Mouse (Mus musculus): ENCODE data around the gene Txndc17. TPM values are rescaled to one million over a fixed set of nuclear protein-coding genes. Genes with fewer than 3 reads are reported as not detected.
A peak's percentile ranks its signal among the peaks of the same experiment; 100 is the strongest.

Gene Txndc17
- polyA plus RNA-seq, 1 experiment from 2014 or later, result 197 TPM

DNA sequence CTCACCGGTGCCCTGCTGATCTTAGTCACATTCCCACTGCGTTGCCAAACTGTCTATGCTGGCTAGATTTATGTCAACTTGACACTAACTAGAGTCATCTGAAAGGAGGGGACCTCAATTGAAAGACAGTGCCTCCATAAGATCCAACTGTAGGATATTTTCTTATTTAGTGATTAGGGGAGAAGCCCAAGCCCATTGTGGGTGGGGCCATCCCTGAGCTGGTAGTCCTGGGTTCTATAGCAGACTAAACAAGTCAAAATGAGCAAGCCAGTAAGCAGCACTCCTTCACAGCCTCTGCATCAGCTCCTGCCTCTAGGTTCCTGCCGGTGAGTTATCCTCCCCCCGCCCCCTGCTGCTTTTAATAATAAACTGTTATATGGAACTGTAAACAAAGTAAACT lies 26.2 kb upstream of the Txndc17 start:
- Histone ChIP-seq H3K9me3 (ENCODE audit: control insufficient read depth, low read length) (no peaks in the 10 kb centered on the region), H3K36me3 (ENCODE audit: control insufficient read depth, insufficient read depth, low read length) (peaks cover 63% of the 10 kb centered on the region), H3K27me3 (replicated peaks; ENCODE audit: control insufficient read depth, insufficient read depth, low read length) (no peaks in the 10 kb centered on the region), H3K4me2 (ENCODE audit: low read depth, low read length) (no peak overlapping the region), H3K9ac (ENCODE audit: low read depth, low read length) (no peak overlapping the region), H3K4me1 (ENCODE audit: control insufficient read depth, insufficient read depth, low read length) (no peaks in the 10 kb centered on the region), H3K27ac (replicated peaks; ENCODE audit: low read depth, low read length) (no peak overlapping the region), H3K4me3 (ENCODE audit: low read depth, low read length) (no peak overlapping the region)
- ATAC-seq (ENCODE audit: low read depth) (no peak), DNase-seq (ENCODE audit: low spot score) (no peak)
- WGBS, result 91% methylated on average over 4 of the region's 4 CpGs

DNA sequence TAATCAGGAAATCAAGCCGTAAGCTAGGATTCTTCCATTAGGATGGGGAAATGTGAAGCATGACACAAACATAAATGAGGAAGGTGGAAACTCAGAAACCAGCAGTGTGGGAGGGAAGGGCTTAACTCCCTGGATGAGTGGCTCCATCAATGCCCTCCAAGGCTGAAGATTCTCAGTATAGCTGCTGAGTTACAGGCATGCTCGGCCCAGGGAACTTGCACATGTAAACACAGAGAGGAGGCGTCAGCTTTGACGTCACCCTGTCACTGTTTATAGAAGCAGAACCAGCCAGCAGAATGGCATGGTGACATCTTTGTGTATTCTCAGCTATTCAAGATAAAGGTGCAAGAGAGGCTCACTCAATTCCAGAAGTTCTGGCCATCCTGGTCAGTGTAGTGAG lies 23.1 kb upstream of the Txndc17 start:
- Histone ChIP-seq H3K36me3 (ENCODE audit: control insufficient read depth, insufficient read depth, low read length) (peaks cover 56% of the 10 kb centered on the region), H3K4me1 (ENCODE audit: control insufficient read depth, insufficient read depth, low read length) (no peaks in the 10 kb centered on the region), H3K27me3 (replicated peaks; ENCODE audit: control insufficient read depth, insufficient read depth, low read length) (no peaks in the 10 kb centered on the region), H3K9ac (ENCODE audit: low read depth, low read length) (no peak overlapping the region), H3K4me3 (ENCODE audit: low read depth, low read length) (no peak overlapping the region), H3K27ac (replicated peaks; ENCODE audit: low read depth, low read length) (no peak overlapping the region), H3K9me3 (ENCODE audit: control insufficient read depth, low read length) (no peaks in the 10 kb centered on the region), H3K4me2 (ENCODE audit: low read depth, low read length) (no peak overlapping the region)
- 74% methylated on average over 4 of the region's 4 CpGs for WGBS
- ATAC-seq (ENCODE audit: low read depth) (no peak), DNase-seq (ENCODE audit: low spot score) (no peak)

DNA sequence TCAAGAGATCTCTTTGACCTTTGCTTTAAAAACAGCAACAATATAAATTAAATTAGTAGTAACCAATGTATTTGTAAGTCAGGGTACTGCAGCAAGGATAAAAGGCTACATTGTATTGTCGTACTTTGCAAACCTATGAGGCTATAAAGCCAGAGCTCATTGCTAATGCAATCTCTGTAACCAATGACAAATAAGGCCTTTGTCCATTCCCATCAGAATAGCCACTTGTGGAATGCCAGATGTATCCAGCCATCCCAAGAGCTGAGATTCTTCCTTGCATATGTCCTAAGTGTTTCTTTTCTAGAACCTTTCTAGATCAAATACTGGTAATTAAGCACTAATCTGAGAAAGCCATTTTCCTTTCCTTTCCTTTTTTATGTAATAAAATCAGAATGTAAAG lies 16.5 kb upstream of the Txndc17 start:
- no peaks in the 10 kb centered on the region for H3K27me3 ChIP-seq (replicated peaks; ENCODE audit: control insufficient read depth, insufficient read depth, low read length)
- H3K36me3 ChIP-seq (ENCODE audit: control insufficient read depth, insufficient read depth, low read length), result peaks cover 59% of the 10 kb centered on the region
- ATAC-seq (ENCODE audit: low read depth) (no peak), DNase-seq (ENCODE audit: low spot score) (no peak)
- no peak overlapping the region for H3K9ac ChIP-seq (ENCODE audit: low read depth, low read length)
- H3K4me3 ChIP-seq (ENCODE audit: low read depth, low read length), result no peak overlapping the region
- no peak overlapping the region for H3K4me2 ChIP-seq (ENCODE audit: low read depth, low read length)
- no peaks in the 10 kb centered on the region for H3K4me1 ChIP-seq (ENCODE audit: control insufficient read depth, insufficient read depth, low read length)
- 94% methylated on average over 1 of the region's 1 CpGs for WGBS
- H3K27ac ChIP-seq (replicated peaks; ENCODE audit: low read depth, low read length), result no peak overlapping the region
- no peaks in the 10 kb centered on the region for H3K9me3 ChIP-seq (ENCODE audit: control insufficient read depth, low read length)

DNA sequence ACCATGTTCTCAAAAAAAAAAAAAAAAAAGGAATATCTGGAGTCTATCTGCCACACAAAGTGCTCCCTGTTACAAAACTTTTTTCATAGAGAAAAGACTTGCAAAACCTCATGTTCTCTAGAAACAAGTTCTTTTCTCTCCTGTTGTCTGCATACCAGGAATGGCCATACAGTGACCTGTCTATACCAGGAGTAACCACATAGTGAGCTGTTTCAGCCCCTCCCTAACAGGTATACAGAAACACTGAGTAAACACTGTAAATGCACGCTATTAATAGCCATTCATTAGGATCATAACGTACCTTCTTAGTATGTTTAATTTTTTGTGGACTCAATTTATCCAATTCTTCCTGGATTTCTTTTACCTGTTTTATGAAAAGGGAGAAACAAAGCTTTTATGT lies 13.1 kb upstream of the Txndc17 start:
- H3K9me3 ChIP-seq (ENCODE audit: control insufficient read depth, low read length), result no peaks in the 10 kb centered on the region
- H3K4me3 ChIP-seq (ENCODE audit: low read depth, low read length), result no peak overlapping the region
- H3K27ac ChIP-seq (replicated peaks; ENCODE audit: low read depth, low read length), result no peak overlapping the region
- H3K4me1 ChIP-seq (ENCODE audit: control insufficient read depth, insufficient read depth, low read length), result no peaks in the 10 kb centered on the region
- ATAC-seq (ENCODE audit: low read depth), result no peak
- no peak overlapping the region for H3K4me2 ChIP-seq (ENCODE audit: low read depth, low read length)
- H3K36me3 ChIP-seq (ENCODE audit: control insufficient read depth, insufficient read depth, low read length), result peaks cover 61% of the 10 kb centered on the region
- WGBS, result 88% methylated on average over 2 of the region's 2 CpGs
- DNase-seq (ENCODE audit: low spot score), result no peak
- H3K27me3 ChIP-seq (replicated peaks; ENCODE audit: control insufficient read depth, insufficient read depth, low read length), result no peaks in the 10 kb centered on the region
- no peak overlapping the region for H3K9ac ChIP-seq (ENCODE audit: low read depth, low read length)

DNA sequence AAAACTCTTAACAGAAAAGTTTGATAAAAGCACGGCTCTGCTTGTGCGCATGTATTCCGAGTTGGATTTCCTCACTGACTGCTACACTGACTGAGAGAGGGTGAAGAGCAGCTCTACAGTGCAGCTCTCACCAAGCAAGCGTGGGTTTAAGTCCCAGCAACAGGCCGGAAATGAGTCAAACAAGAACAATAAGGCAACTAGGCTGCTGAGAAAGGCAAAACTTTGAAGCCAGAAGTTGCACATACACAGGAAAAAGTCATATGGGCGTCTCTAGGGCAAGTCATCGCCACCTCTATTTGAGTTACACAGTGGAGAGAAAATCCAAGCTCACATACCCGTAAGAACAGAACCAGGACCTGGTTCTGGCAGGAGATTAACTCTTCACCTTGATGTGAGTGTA lies 10.8 kb upstream of the Txndc17 start:
- no peaks in the 10 kb centered on the region for H3K4me1 ChIP-seq (ENCODE audit: control insufficient read depth, insufficient read depth, low read length)
- no peaks in the 10 kb centered on the region for H3K27me3 ChIP-seq (replicated peaks; ENCODE audit: control insufficient read depth, insufficient read depth, low read length)
- H3K27ac ChIP-seq (replicated peaks; ENCODE audit: low read depth, low read length), result no peak overlapping the region
- no peak overlapping the region for H3K9ac ChIP-seq (ENCODE audit: low read depth, low read length)
- ATAC-seq (ENCODE audit: low read depth), result no peak
- no peaks in the 10 kb centered on the region for H3K9me3 ChIP-seq (ENCODE audit: control insufficient read depth, low read length)
- no peak for DNase-seq (ENCODE audit: low spot score)
- H3K36me3 ChIP-seq (ENCODE audit: control insufficient read depth, insufficient read depth, low read length), result peaks cover 50% of the 10 kb centered on the region
- 90% methylated on average over 8 of the region's 8 CpGs for WGBS
- H3K4me2 ChIP-seq (ENCODE audit: low read depth, low read length), result no peak overlapping the region
- H3K4me3 ChIP-seq (ENCODE audit: low read depth, low read length), result no peak overlapping the region

DNA sequence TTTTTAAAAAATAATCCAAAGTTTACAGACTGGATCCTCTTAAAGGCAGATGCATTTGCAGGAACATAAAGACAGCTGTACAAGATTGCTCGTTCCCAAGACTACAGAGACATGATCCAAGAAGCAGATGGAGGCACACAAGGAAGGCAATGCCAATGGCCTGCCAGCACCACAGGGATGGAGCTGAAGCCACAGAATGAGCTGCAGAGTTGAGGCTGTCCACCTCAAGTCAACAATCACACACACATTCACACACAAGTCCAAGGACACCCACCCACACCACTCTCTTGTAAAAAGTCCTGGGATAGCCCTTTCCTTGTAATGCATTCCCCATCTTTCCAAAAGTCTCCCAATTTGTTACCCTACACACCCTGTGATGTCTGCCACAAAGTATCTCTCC lies 3.9 kb upstream of the Txndc17 start:
- no peak overlapping the region for H3K4me2 ChIP-seq (ENCODE audit: low read depth, low read length)
- WGBS, result 81% methylated on average over 1 of the region's 1 CpGs
- no peaks in the 10 kb centered on the region for H3K27me3 ChIP-seq (replicated peaks; ENCODE audit: control insufficient read depth, insufficient read depth, low read length)
- H3K9me3 ChIP-seq (ENCODE audit: control insufficient read depth, low read length), result no peaks in the 10 kb centered on the region
- no peak overlapping the region for H3K4me3 ChIP-seq (ENCODE audit: low read depth, low read length)
- peaks cover 22% of the 10 kb centered on the region for H3K36me3 ChIP-seq (ENCODE audit: control insufficient read depth, insufficient read depth, low read length)
- no peak overlapping the region for H3K27ac ChIP-seq (replicated peaks; ENCODE audit: low read depth, low read length)
- peaks cover 10% of the 10 kb centered on the region for H3K4me1 ChIP-seq (ENCODE audit: control insufficient read depth, insufficient read depth, low read length)
- DNase-seq (ENCODE audit: low spot score) (no peak), ATAC-seq (ENCODE audit: low read depth) (no peak)
- no peak overlapping the region for H3K9ac ChIP-seq (ENCODE audit: low read depth, low read length)

DNA sequence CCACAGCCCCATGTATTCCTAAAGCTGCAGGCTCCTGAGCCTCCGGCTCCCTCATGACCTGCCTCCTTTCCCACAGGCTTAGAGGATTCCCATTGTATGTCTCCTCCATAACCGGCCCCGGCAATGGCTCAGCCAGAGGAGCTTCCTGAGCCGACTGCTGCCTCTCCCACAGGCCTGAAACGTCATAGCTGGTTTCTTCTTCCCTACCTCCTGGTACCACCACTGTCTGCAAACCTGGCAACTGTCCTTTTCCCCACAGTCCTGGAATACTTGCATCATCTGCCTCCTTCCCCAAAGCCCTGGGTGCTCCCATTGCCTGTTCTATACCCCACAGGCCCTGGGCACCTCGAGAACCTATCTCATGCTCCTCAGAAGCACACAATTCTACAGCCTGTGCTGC lies 2.1 kb upstream of the Txndc17 start:
- ATAC-seq (ENCODE audit: low read depth) (no peak), DNase-seq (ENCODE audit: low spot score) (no peak)
- H3K9ac ChIP-seq (ENCODE audit: low read depth, low read length), result peak overlapping the region; percentile 82
- H3K9me3 ChIP-seq (ENCODE audit: control insufficient read depth, low read length), result no peaks in the 10 kb centered on the region
- WGBS, result 78% methylated on average over 6 of the region's 6 CpGs
- peaks cover 32% of the 10 kb centered on the region for H3K36me3 ChIP-seq (ENCODE audit: control insufficient read depth, insufficient read depth, low read length)
- no peaks in the 10 kb centered on the region for H3K27me3 ChIP-seq (replicated peaks; ENCODE audit: control insufficient read depth, insufficient read depth, low read length)
- H3K27ac ChIP-seq (replicated peaks; ENCODE audit: low read depth, low read length), result no peak overlapping the region
- peak overlapping the region; percentile 86 for H3K4me2 ChIP-seq (ENCODE audit: low read depth, low read length)
- peaks cover 10% of the 10 kb centered on the region for H3K4me1 ChIP-seq (ENCODE audit: control insufficient read depth, insufficient read depth, low read length)
- H3K4me3 ChIP-seq (ENCODE audit: low read depth, low read length), result no peak overlapping the region; the same call in 1 of the 2 replicates

DNA sequence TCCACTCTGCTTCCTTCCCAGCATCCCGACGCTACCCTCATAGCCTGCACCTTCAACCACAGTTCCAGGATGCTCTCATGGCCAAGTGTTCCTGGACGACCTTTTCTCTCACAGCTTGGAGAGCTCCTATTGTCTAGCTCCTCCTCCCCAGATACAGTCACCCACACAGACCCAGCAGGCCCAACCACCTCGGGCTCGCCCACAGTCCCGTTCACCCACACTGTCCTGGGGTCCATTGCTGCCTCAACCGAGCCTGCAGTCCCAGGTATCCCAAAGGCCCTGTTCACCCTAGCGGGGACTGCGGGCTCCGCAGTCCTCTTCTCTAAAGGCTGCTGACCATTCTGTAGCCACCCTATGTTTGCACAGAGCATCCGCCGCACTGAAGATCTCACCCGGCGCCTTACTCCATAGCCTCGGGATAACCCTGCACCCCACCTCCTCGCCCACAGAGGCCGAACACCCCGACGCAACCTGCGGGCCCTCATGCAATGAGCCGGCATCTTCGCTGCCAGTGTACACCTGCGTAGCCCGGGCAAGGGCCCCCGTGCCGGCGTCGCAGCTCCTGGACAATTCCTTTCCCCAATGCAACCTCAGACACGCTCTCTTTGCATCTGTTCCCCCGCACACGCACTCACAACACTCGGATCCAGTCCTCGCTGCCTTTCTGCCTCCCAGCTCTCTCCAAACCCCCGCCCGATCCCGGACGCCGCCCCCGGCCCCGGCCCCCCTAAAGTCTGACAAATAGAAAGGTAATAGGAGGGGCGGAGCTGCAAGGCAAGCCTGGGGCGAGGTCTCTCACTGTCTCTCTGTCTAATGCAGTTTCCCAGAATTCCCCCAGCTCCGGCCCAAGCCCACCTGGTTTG lies 775 bp upstream of the Txndc17 start, which contains the start of gene Gm43951:
Gene Gm43951, minus strand, starts transcription at position 500 of the 863 bp plus-strand sequence.
- under 1% methylated on average over 43 of the region's 43 CpGs for WGBS
- peak within 1 kb of the TSS; percentile 81 for H3K27ac ChIP-seq (replicated peaks; ENCODE audit: low read depth, low read length)
- ATAC-seq (ENCODE audit: low read depth), result peak; percentile 42
- H3K36me3 ChIP-seq (ENCODE audit: control insufficient read depth, insufficient read depth, low read length), result peaks cover 36% of the 10 kb centered on the region
- peak within 1 kb of the TSS; percentile 86 for H3K4me2 ChIP-seq (ENCODE audit: low read depth, low read length)
- no peaks in the 10 kb centered on the region for H3K9me3 ChIP-seq (ENCODE audit: control insufficient read depth, low read length)
- H3K4me3 ChIP-seq (ENCODE audit: low read depth, low read length), result peak within 1 kb of the TSS; percentile 81
- H3K4me1 ChIP-seq (ENCODE audit: control insufficient read depth, insufficient read depth, low read length), result peaks cover 10% of the 10 kb centered on the region
- no peak for DNase-seq (ENCODE audit: low spot score)
- peak within 1 kb of the TSS; percentile 82 for H3K9ac ChIP-seq (ENCODE audit: low read depth, low read length)
- H3K27me3 ChIP-seq (replicated peaks; ENCODE audit: control insufficient read depth, insufficient read depth, low read length), result no peaks in the 10 kb centered on the region
